Mouse (Mus musculus): ENCODE measurements at regions not wholly inside any gene's neighbourhood (a gene's known extent, or its start where the extent isn't known, plus 50 kb on each side); places are given as distances from the start of the nearest gene placed in this dataset.
A peak's percentile ranks its signal among the peaks of the same experiment; 100 is the strongest.

GRCm38 (mm10) chr17:4835065-4835705, 158.9 kb upstream of the Arid1b start:
- WGBS = 71% methylated on average over 8 of the region's 8 CpGs
- H3K4me3 ChIP-seq (replicated peaks; ENCODE audit: low read length) = no peak overlapping the region
- H3K4me2 ChIP-seq (ENCODE audit: low read depth, low read length) = no peak overlapping the region
- no peak overlapping the region for H3K27ac ChIP-seq (ENCODE audit: low read length)
- no peak overlapping the region for H3K9ac ChIP-seq (ENCODE audit: low read length)
- no peak for ATAC-seq (ENCODE audit: insufficient read depth, low FRiP score)
- H3K9me3 ChIP-seq (replicated peaks; ENCODE audit: control insufficient read depth, low read length) = no peaks in the 10 kb centered on the region
- H3K36me3 ChIP-seq (ENCODE audit: control insufficient read depth, insufficient read depth, low read length) = no peaks in the 10 kb centered on the region
- no peaks in the 10 kb centered on the region for H3K27me3 ChIP-seq (ENCODE audit: control insufficient read depth, insufficient read depth, low read length)
- peaks cover 4% of the 10 kb centered on the region; the same call in 1 of the 2 replicates for H3K4me1 ChIP-seq (ENCODE audit: control insufficient read depth, insufficient read depth, low read length)

- Histone ChIP-seq H3K9me3 (replicated peaks; ENCODE audit: control insufficient read depth, low read length) (no peaks in the 10 kb centered on the region), H3K36me3 (ENCODE audit: control insufficient read depth, insufficient read depth, low read length) (no peaks in the 10 kb centered on the region), H3K9ac (ENCODE audit: low read length) (no peak overlapping the region), H3K4me2 (ENCODE audit: low read depth, low read length) (no peak overlapping the region), H3K4me1 (ENCODE audit: control insufficient read depth, insufficient read depth, low read length) (no peaks in the 10 kb centered on the region), H3K27me3 (ENCODE audit: control insufficient read depth, insufficient read depth, low read length) (no peaks in the 10 kb centered on the region), H3K27ac (ENCODE audit: low read length) (no peak overlapping the region), H3K4me3 (replicated peaks; ENCODE audit: low read length) (no peak overlapping the region)
- 88% methylated on average over 3 of the region's 3 CpGs for WGBS
- ATAC-seq (ENCODE audit: insufficient read depth, low FRiP score) = no peak
Observed at GRCm38 (mm10) chr17:4840123-4840522, 154.0 kb upstream of the Arid1b start.

GRCm38 (mm10) chr17:4858304-4858703, 135.8 kb upstream of the Arid1b start:
- Histone ChIP-seq H3K4me3 (replicated peaks; ENCODE audit: low read length) (no peak overlapping the region), H3K27me3 (ENCODE audit: control insufficient read depth, insufficient read depth, low read length) (no peaks in the 10 kb centered on the region), H3K9ac (ENCODE audit: low read length) (no peak overlapping the region), H3K36me3 (ENCODE audit: control insufficient read depth, insufficient read depth, low read length) (no peaks in the 10 kb centered on the region), H3K27ac (ENCODE audit: low read length) (no peak overlapping the region), H3K4me2 (ENCODE audit: low read depth, low read length) (no peak overlapping the region), H3K4me1 (ENCODE audit: control insufficient read depth, insufficient read depth, low read length) (no peaks in the 10 kb centered on the region), H3K9me3 (replicated peaks; ENCODE audit: control insufficient read depth, low read length) (no peaks in the 10 kb centered on the region)
- WGBS = 72% methylated on average over 3 of the region's 3 CpGs
- no peak for ATAC-seq (ENCODE audit: insufficient read depth, low FRiP score)

- Histone ChIP-seq H3K27me3 (ENCODE audit: control insufficient read depth, insufficient read depth, low read length) (no peaks in the 10 kb centered on the region), H3K27ac (ENCODE audit: low read length) (peak overlapping the region; percentile 78; the same call in 1 of the 2 replicates), H3K4me1 (ENCODE audit: control insufficient read depth, insufficient read depth, low read length) (peaks cover 22% of the 10 kb centered on the region), H3K4me2 (ENCODE audit: low read depth, low read length) (peak overlapping the region; percentile 49), H3K9ac (ENCODE audit: low read length) (no peak overlapping the region), H3K36me3 (ENCODE audit: control insufficient read depth, insufficient read depth, low read length) (no peaks in the 10 kb centered on the region), H3K4me3 (replicated peaks; ENCODE audit: low read length) (no peak overlapping the region), H3K9me3 (replicated peaks; ENCODE audit: control insufficient read depth, low read length) (no peaks in the 10 kb centered on the region)
- no peak for ATAC-seq (ENCODE audit: insufficient read depth, low FRiP score)
- WGBS = 73% methylated on average over 10 of the region's 10 CpGs
Observed at GRCm38 (mm10) chr17:4864901-4865300, 129.2 kb upstream of the Arid1b start.

GRCm38 (mm10) chr17:4865621-4866020, 128.5 kb upstream of the Arid1b start:
- H3K4me1 ChIP-seq (ENCODE audit: control insufficient read depth, insufficient read depth, low read length) = peaks cover 22% of the 10 kb centered on the region
- peak overlapping the region; percentile 78 for H3K27ac ChIP-seq (ENCODE audit: low read length)
- peak overlapping the region; percentile 57 for H3K9ac ChIP-seq (ENCODE audit: low read length)
- no peaks in the 10 kb centered on the region for H3K27me3 ChIP-seq (ENCODE audit: control insufficient read depth, insufficient read depth, low read length)
- no peaks in the 10 kb centered on the region for H3K36me3 ChIP-seq (ENCODE audit: control insufficient read depth, insufficient read depth, low read length)
- ATAC-seq (ENCODE audit: insufficient read depth, low FRiP score) = 0 out of 2 replicates have a peak, but pooled peaks have one; percentile 18
- WGBS = 21% methylated on average over 10 of the region's 10 CpGs
- no peaks in the 10 kb centered on the region for H3K9me3 ChIP-seq (replicated peaks; ENCODE audit: control insufficient read depth, low read length)
- peak overlapping the region; percentile 28 for H3K4me3 ChIP-seq (replicated peaks; ENCODE audit: low read length)
- peak overlapping the region; percentile 49 for H3K4me2 ChIP-seq (ENCODE audit: low read depth, low read length)

GRCm38 (mm10) chr17:4866026-4866896, 127.9 kb upstream of the Arid1b start:
- ATAC-seq (ENCODE audit: insufficient read depth, low FRiP score) = peak; percentile 34; the same call in 1 of the 2 replicates
- no peaks in the 10 kb centered on the region for H3K36me3 ChIP-seq (ENCODE audit: control insufficient read depth, insufficient read depth, low read length)
- peak overlapping the region; percentile 78 for H3K27ac ChIP-seq (ENCODE audit: low read length)
- H3K4me3 ChIP-seq (replicated peaks; ENCODE audit: low read length) = peak overlapping the region; percentile 28
- H3K4me1 ChIP-seq (ENCODE audit: control insufficient read depth, insufficient read depth, low read length) = peaks cover 22% of the 10 kb centered on the region
- no peaks in the 10 kb centered on the region for H3K27me3 ChIP-seq (ENCODE audit: control insufficient read depth, insufficient read depth, low read length)
- H3K4me2 ChIP-seq (ENCODE audit: low read depth, low read length) = peak overlapping the region; percentile 49
- 31% methylated on average over 17 of the region's 17 CpGs for WGBS
- no peaks in the 10 kb centered on the region for H3K9me3 ChIP-seq (replicated peaks; ENCODE audit: control insufficient read depth, low read length)
- peak overlapping the region; percentile 57 for H3K9ac ChIP-seq (ENCODE audit: low read length)

GRCm38 (mm10) chr17:4867083-4867482, 127.0 kb upstream of the Arid1b start:
- no peak overlapping the region for H3K9ac ChIP-seq (ENCODE audit: low read length)
- no peak overlapping the region for H3K4me2 ChIP-seq (ENCODE audit: low read depth, low read length)
- no peaks in the 10 kb centered on the region for H3K27me3 ChIP-seq (ENCODE audit: control insufficient read depth, insufficient read depth, low read length)
- H3K4me1 ChIP-seq (ENCODE audit: control insufficient read depth, insufficient read depth, low read length) = peaks cover 22% of the 10 kb centered on the region
- H3K4me3 ChIP-seq (replicated peaks; ENCODE audit: low read length) = no peak overlapping the region
- no peak overlapping the region for H3K27ac ChIP-seq (ENCODE audit: low read length)
- WGBS = 88% methylated on average over 5 of the region's 5 CpGs
- no peaks in the 10 kb centered on the region for H3K9me3 ChIP-seq (replicated peaks; ENCODE audit: control insufficient read depth, low read length)
- ATAC-seq (ENCODE audit: insufficient read depth, low FRiP score) = no peak
- no peaks in the 10 kb centered on the region for H3K36me3 ChIP-seq (ENCODE audit: control insufficient read depth, insufficient read depth, low read length)

GRCm38 (mm10) chr17:4867754-4868445, 126.2 kb upstream of the Arid1b start:
- Histone ChIP-seq H3K4me2 (ENCODE audit: low read depth, low read length) (no peak overlapping the region), H3K36me3 (ENCODE audit: control insufficient read depth, insufficient read depth, low read length) (no peaks in the 10 kb centered on the region), H3K9me3 (replicated peaks; ENCODE audit: control insufficient read depth, low read length) (no peaks in the 10 kb centered on the region), H3K4me1 (ENCODE audit: control insufficient read depth, insufficient read depth, low read length) (peaks cover 22% of the 10 kb centered on the region), H3K27me3 (ENCODE audit: control insufficient read depth, insufficient read depth, low read length) (no peaks in the 10 kb centered on the region), H3K4me3 (replicated peaks; ENCODE audit: low read length) (no peak overlapping the region), H3K9ac (ENCODE audit: low read length) (no peak overlapping the region), H3K27ac (ENCODE audit: low read length) (peak overlapping the region; percentile 56)
- peak; percentile 64; the same call in 1 of the 2 replicates for ATAC-seq (ENCODE audit: insufficient read depth, low FRiP score)
- WGBS = 57% methylated on average over 9 of the region's 9 CpGs

GRCm38 (mm10) chr17:4868446-4868825, 125.7 kb upstream of the Arid1b start:
- no peak overlapping the region for H3K4me3 ChIP-seq (replicated peaks; ENCODE audit: low read length)
- H3K4me1 ChIP-seq (ENCODE audit: control insufficient read depth, insufficient read depth, low read length) = peaks cover 22% of the 10 kb centered on the region
- H3K27me3 ChIP-seq (ENCODE audit: control insufficient read depth, insufficient read depth, low read length) = no peaks in the 10 kb centered on the region
- H3K4me2 ChIP-seq (ENCODE audit: low read depth, low read length) = no peak overlapping the region
- no peak overlapping the region for H3K9ac ChIP-seq (ENCODE audit: low read length)
- WGBS = 69% methylated on average over 10 of the region's 10 CpGs
- H3K36me3 ChIP-seq (ENCODE audit: control insufficient read depth, insufficient read depth, low read length) = no peaks in the 10 kb centered on the region
- no peak overlapping the region; the same call in 1 of the 2 replicates for H3K27ac ChIP-seq (ENCODE audit: low read length)
- no peaks in the 10 kb centered on the region for H3K9me3 ChIP-seq (replicated peaks; ENCODE audit: control insufficient read depth, low read length)
- ATAC-seq (ENCODE audit: insufficient read depth, low FRiP score) = peak; percentile 59; the same call in 1 of the 2 replicates

All from stomach, embryonic 16.5 days (tissue).